ENCODE assay signal across 8 mouse cellular contexts in the genomic region with DNA sequence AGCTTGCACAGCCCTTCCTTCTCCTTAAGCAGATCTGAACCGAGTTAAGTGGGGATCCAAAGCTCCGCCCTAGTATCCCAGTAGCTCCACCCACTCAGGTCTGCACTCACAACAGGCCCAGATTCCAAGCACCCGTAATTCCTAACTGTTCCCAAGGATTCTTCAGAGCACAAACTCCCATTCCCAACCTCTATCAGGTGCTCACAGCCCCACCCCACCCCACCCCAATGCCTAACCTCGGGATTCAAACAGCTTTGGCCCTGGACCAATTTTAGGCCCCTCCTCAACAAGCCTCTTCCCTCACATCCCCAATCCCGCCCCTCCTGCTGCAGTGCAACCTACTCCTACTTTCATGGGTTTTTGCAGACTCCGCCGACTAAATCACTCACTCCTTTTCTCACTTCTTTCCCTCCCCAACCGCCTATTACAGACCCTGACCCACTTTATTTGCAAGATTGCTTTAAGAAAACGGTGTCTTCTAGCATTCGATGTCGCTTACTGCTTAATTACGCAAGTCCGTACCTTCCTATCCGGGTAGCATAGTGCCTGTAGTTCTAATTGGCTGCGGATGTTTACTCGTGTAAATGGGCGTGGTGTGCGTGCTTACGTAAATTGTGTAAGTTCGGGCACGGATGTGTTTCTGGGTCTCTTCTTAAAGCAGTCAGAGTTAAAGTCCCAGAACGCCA. TPM values are rescaled to one million over a fixed set of nuclear protein-coding genes. Genes with fewer than 3 reads are reported as not detected.
DNase-seq lines count a peak whose midpoint lies in the region; ATAC-seq lines count a peak whose summit lies in the region.

A gene (plus strand): TSS at position 602 of the 686 bp plus-strand sequence.

- H3K4me2 ChIP-seq in heart, embryonic 13.5 days = peak within 1 kb of the TSS; percentile 68
- H3K4me2 ChIP-seq in liver, embryonic 12.5 days = peak within 1 kb of the TSS; percentile 69
- H3K4me2 ChIP-seq in stomach, embryonic 16.5 days (ENCODE audit: low read depth, low read length) = peak within 1 kb of the TSS; percentile 56

- peak within 1 kb of the TSS; percentile 82 for H3K27ac ChIP-seq in heart, embryonic 13.5 days (replicated peaks)
- peak within 1 kb of the TSS; percentile 66 for H3K27ac ChIP-seq in liver, embryonic 12.5 days
- peak within 1 kb of the TSS; percentile 87 for H3K27ac ChIP-seq in stomach, embryonic 16.5 days (ENCODE audit: low read length)

- H3K9ac ChIP-seq in heart, embryonic 13.5 days = peak within 1 kb of the TSS; percentile 81
- peak within 1 kb of the TSS; percentile 62 for H3K9ac ChIP-seq in liver, embryonic 12.5 days
- H3K9ac ChIP-seq in stomach, embryonic 16.5 days (ENCODE audit: low read length) = peak within 1 kb of the TSS; percentile 73

- peaks cover 13% of the 10 kb centered on the region for H3K36me3 ChIP-seq in heart, embryonic 13.5 days
- H3K36me3 ChIP-seq in liver, embryonic 12.5 days = no peaks in the 10 kb centered on the region
- no peaks in the 10 kb centered on the region for H3K36me3 ChIP-seq in stomach, embryonic 16.5 days (ENCODE audit: control insufficient read depth, insufficient read depth, low read length)

- H3K9me3 ChIP-seq in heart, embryonic 13.5 days = no peaks in the 10 kb centered on the region
- no peaks in the 10 kb centered on the region for H3K9me3 ChIP-seq in liver, embryonic 12.5 days (replicated peaks)
- no peaks in the 10 kb centered on the region for H3K9me3 ChIP-seq in stomach, embryonic 16.5 days (replicated peaks; ENCODE audit: control insufficient read depth, low read length)

- no peaks in the 10 kb centered on the region for H3K27me3 ChIP-seq in heart, embryonic 13.5 days (replicated peaks)
- no peaks in the 10 kb centered on the region for H3K27me3 ChIP-seq in liver, embryonic 12.5 days (replicated peaks)
- H3K27me3 ChIP-seq in stomach, embryonic 16.5 days (ENCODE audit: control insufficient read depth, insufficient read depth, low read length) = no peaks in the 10 kb centered on the region

- ATAC-seq in heart, embryonic 13.5 days (ENCODE audit: extremely low read depth, insufficient number of reproducible peaks, low FRiP score, low TSS enrichment) = peak; percentile 83
- ATAC-seq in liver, embryonic 12.5 days = peak; percentile 94
- ATAC-seq in stomach, embryonic 16.5 days (ENCODE audit: insufficient read depth, low FRiP score) = peak; percentile 94

- 14% methylated on average over 22 of the region's 22 CpGs for WGBS in heart, embryonic 13.5 days
- WGBS in liver, embryonic 12.5 days (ENCODE audit: insufficient replicate concordance) = 10% methylated on average over 22 of the region's 22 CpGs
- 12% methylated on average over 22 of the region's 22 CpGs for WGBS in stomach, embryonic 16.5 days

- DNase-seq in CD4-positive, CD25-positive, alpha-beta regulatory T cell, adult 2 months (ENCODE audit: low read depth, low spot score) = peak; percentile 91
- DNase-seq in brain, embryonic 18.5 days (ENCODE audit: low read depth, low spot score) = peak; percentile 81
- peak; percentile 46 for DNase-seq in fat pad, adult 2 months (ENCODE audit: extremely low read depth, low read depth, low spot score)
- peak; percentile 81 for DNase-seq in kidney, postnatal 10 days
- DNase-seq in neural tube, embryonic 10.5 days (ENCODE audit: extremely low spot score, low spot score) = peak; percentile 61

- peaks cover 11% of the 10 kb centered on the region; the same call in 1 of the 2 replicates for H3K4me1 ChIP-seq in heart, embryonic 13.5 days
- H3K4me1 ChIP-seq in liver, embryonic 12.5 days = peaks cover 10% of the 10 kb centered on the region
- peaks cover 5% of the 10 kb centered on the region; the same call in 1 of the 2 replicates for H3K4me1 ChIP-seq in stomach, embryonic 16.5 days (ENCODE audit: control insufficient read depth, insufficient read depth, low read length)

- H3K4me3 ChIP-seq in heart, embryonic 13.5 days = peak within 1 kb of the TSS; percentile 64
- peak within 1 kb of the TSS; percentile 63 for H3K4me3 ChIP-seq in liver, embryonic 12.5 days
- H3K4me3 ChIP-seq in stomach, embryonic 16.5 days (replicated peaks; ENCODE audit: low read length) = peak within 1 kb of the TSS; percentile 60

RNA-seq across cellular contexts. Expression of the gene that starts here (rescaled TPM):
- polyA plus RNA-seq in heart, embryonic 13.5 days (2015; fragmentation: Nextera tagmentation; extraction: Ambion mirVana) = 25.3 and 26.8 TPM in 2 replicates
- polyA plus RNA-seq in liver, embryonic 12.5 days (2016; fragmentation: Nextera tagmentation; extraction: Ambion mirVana) = 12.1 and 12.6 TPM in 2 replicates
- 31.8 and 35.6 TPM in 2 replicates for polyA plus RNA-seq in stomach, embryonic 16.5 days (2015; fragmentation: Nextera tagmentation; extraction: Ambion mirVana)

Comparison
In these comparisons a context has a peak if more than half of its experiments do, and no peak if none do; other contexts are left out.
1. Peak in every context shown above with its lines: DNase-seq, ATAC-seq, H3K4me3 ChIP-seq and H3K27ac ChIP-seq.